Mouse (Mus musculus) adipocyte (in vitro differentiated cells): ENCODE measurements around the gene Slc2a4.
"Not testable (repeated sequence)": the region's sequence is repeated elsewhere in the genome, so short reads cannot be mapped to it uniquely, and the experiment has no call there.

Experiments
- DNase-seq: peaks from one replicate; pipeline ENCODE4 v3.0.0-alpha.2; 2016; ENCODE audit warnings: low spot score

Gene Slc2a4

DNA sequence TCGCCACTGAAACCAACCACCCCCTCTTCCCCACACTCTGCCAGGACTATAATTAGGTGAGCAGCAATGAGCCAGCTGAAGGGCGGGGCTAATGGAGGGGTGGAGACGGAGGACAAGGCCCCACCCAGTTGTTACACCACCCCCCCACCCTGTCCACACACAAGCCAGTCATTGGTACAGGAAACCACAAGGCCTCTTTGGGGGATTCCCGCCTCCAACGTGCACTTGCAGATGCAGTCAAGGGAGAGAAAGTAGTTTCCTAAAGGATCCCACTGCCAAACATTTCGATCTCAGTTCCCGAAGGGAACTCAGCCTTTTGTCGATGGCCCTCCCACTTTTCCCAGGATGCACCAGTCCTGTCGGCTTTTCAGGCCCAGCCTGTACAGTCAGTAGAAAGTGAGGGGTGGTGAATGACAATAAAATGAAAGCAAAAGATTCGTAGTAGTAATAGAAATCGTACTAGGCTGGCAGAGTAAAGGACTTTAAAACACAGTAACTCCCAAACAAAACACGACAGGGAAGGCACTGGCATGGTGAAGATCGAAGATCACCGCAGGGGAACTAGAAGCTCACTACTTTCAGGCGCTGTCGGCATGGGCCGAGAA, 28.2 kb downstream of the Slc2a4 start:
- DNase-seq = peak; percentile 87

DNA sequence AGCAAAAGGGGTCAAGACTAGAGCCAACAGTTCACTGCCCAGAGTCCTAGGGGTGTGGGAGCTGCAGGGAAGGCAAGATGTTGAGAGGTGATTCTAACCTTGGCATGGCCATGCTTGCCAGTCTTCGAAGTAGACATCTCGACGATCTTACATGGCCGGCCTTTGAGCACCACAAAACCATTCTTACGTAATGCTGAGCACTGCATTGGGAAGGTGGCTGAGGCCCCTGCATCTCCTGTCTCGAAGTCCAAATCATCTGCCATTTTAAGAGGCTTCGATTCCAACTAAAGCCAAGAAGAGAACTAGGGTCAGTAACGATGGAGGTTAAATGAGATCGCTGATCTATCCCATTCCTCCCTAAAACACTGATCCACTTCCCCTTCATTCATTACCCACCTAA, 28.9 kb downstream of the Slc2a4 start:
- DNase-seq = no peak

DNA sequence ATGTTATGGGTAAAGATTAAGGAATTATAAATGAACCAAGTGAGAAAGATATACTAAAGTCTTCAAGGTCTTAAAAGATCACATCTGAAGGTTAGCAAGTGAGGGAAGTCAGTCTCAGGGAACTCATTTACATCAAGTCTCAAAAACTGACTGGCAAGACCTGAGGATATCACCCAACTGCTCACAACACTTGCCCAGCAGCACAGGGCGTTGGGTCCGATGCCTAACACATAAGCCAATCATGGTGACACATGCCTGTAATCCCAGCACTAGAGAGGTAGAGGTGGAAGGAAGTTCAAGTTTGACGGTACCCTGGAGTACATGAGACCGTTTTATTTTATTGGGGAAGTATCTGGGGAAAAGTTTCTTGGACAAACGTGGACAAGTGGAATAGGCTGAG, 29.9 kb downstream of the Slc2a4 start:
- no peak for DNase-seq

DNA sequence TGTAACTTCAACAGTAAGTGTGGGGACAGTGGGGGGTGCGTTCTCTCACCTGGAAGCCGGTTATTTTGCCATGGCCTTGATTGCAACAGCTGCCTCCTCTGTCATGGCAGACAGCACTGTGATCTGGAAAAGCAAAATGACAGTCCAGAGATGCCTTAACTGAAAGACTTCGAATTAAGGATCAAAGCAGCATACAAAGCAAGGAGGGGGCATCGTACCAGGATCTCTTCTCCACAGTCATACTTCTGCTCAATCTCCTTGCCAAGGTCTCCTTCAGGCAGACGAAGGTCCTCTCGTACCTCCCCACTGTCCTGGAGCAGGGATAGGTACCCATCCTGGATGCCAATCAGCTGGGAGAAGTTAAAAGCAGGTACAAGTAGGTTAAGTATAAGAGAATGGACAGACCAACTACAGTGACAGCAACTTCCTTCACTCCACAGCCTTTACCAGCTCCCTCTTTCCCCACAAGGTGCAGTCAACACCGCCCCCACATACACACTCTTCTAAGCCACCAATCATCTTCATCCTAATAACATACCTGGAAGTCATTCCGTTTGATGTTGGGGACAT, 30.5 kb downstream of the Slc2a4 start:
- DNase-seq = no peak

DNA sequence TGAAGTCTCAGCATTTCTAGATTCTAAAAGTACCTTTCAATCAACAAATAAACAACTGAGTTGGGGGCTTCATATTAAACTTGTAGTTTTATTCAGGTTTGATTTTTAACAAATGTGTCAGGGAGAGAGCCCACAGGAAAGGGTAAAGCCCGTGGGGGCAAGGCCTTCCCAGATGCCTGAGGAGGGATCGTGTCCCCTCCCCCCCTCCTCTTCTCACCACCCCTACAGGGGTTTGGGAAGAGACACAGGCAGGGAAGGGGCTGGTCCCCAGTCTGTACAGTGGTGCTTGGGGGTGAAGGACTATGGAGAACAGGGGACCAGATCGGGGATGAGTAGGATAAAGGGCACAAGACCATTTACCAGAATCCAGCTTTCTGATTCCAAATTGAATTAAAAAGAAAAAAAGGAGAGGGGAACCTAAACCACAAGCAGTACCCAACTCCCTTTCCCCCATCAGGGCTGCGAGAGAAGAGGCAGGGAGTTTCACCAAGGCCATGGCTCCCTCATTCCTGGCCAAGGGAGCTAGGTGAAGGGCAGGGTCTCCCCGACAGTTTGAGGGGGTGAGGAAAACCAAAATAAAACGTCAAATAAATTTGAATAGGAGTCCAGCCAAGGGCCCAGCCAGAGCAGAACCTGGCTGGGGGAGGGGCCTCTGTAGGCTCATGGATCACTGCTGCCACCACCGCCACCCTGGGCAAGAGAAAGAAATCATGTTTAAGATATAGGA, 31.2 kb downstream of the Slc2a4 start:
- DNase-seq = not testable (repeated sequence)

DNA sequence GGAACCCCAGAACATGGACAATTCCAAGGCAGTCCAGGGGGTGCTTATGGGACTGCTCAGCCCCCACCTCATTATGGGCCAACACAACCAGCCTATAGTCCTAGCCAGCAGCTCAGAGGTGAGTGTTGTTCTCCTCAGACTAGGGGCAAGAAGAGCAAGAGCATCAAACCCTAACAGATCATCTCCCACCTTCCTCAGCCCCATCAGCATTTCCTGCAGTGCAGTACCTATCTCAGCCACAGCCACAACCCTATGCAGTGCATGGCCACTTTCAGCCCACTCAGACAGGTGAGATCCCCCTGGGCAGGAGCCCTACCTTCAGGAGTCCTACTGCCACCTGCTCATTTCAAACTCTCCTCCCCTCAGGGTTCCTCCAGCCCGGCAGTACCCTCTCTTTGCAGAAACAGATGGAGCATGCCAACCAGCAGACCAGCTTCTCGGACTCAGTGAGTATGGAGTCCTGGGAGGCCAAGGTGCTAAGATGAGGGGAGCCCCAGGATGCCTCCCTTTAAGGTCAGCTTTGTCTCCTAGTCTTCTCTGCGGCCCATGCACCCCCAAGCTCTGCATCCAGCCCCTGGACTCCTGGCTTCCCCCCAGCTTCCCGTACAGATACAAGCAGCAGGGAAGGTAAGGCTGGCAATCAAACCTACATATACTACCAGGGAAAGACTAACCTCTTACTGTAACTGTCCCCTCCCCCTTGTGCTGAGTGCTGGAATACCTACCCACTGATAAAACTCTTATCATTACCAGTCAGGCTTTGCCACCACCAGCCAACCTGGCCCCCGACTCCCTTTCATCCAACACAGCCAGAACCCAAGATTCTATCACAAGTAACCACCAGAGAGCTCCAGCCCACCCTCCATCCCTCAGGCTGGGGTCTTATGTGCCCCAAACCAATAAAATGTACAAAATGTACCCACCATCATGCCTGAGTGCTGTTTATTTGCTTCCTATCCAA, 32.0 kb downstream of the Slc2a4 start:
- DNase-seq = no peak

DNA sequence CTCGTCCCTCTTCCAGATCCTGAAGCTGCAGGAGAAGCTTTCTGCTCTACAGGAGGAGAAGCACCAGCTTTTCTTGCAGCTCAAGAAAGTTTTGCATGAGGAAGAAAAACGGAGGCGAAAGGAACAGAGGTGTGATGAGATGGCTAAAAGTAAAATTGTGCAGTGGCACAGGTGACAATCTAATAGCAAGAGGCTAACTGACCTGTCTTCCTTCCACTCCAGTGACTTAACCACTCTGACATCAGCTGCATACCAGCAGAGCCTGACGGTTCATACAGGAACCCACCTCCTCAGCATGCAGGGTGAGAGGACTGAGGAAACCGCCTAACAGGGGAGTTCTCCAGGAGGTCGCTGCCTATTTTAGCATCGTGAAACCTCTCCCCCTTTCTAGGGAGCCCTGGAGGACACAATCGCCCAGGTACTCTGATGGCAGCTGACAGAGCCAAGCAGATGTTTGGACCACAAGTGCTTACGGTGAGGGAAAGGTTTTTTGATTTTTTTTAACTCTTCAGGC, 33.0 kb downstream of the Slc2a4 start:
- DNase-seq = no peak

DNA sequence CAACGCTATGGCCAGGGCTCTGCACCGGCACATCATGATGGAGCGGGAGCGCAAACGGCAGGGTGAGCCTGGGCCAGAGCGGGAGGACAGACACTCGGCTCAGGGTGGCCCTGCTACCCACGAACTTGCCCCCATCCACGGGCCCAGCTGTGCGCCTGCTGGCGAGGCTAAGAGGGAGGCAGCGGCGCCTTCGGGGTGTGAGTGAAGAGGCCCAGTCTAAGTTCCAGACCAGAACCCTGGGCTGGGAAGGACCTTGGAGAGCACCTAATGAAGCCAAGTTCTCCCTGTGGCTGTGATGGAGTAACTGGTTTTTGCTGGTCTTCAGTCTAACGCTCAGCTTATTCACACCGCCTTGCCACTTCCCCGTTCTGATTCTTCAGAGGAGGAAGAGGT, 33.6 kb downstream of the Slc2a4 start:
- DNase-seq = peak; percentile 69

DNA sequence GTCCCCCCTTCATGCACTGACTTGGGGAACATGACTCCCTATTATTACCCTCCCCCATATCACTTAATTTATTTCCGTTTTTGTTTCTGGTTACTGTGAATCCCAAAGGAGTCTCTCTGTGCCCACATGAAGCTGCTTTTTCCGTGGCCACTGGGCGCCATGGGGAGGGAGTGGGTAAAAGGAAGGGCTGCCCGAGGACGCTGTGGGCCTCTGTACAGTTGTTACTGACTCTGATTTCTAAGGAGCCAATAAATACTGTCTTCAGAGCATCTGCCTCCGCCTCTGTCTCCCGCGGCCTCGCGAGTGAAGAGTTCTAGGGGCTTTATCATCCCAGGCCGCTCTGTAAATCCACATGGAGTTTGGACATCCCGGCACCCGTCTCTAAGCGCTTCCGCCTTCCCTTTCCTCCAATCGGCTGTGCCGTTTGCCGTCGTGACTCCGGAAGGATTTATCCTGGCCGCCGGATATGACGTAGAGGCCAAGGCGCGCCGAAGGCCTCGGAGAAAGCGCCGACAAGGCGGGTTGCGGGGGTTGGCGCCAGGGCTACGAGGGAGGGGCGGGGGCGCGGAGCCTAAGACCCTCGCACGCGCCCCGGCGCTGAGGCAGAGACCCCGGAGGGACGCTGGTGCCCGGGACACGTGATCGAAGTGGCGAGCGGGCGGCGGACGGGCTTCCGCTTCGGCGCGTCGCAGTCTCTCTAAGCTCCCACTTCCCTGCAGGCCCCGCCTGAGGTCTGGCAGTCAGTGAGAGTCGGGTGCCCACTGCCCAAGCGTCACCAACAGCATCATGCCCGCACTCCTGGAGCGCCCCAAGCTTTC, 34.2 kb downstream of the Slc2a4 start, which contains the start of gene Gps2:
Gene Gps2, plus strand, starts transcription at position 335 of the 818 bp plus-strand sequence.
- DNase-seq = peak; percentile 95

DNA sequence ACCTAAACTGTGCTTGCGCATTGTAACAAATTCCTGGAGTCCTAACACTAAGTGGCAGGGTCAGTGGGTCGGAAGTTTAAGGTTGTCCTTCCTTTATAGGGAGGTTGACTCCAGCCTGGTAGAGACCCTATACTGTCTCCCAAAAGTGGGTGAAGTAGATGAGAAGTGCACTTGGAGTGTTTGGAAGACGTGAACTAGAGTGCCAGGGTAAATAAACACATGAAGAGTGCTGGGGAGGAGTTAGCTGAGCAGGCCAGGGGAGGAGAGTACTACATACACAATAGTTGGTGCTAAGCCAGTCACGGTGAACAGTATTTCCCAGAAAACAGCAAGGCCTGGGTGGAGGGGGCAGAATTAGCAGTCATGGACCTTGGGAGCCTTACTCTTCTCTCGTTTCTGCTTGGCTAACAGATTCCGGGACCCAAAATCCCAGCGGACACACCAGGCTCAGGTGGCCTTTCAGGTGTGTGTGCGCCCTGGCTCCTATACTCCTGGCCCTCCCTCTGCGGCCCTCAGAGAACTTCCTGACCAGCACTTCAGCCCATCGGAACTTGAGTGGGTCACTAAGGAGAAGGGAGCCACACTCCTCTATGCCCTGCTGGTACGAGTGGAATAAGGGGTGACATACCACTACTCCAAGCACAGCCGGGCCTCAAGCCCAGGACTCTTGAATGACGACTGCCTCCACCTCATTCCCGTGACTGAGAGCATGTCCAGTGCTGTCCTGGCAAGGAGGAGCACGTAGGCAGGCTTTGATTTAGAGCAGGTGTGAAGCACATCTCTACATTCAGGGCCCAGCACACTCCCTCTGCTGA, 35.1 kb downstream of the Slc2a4 start:
- peak; percentile 33 for DNase-seq

DNA sequence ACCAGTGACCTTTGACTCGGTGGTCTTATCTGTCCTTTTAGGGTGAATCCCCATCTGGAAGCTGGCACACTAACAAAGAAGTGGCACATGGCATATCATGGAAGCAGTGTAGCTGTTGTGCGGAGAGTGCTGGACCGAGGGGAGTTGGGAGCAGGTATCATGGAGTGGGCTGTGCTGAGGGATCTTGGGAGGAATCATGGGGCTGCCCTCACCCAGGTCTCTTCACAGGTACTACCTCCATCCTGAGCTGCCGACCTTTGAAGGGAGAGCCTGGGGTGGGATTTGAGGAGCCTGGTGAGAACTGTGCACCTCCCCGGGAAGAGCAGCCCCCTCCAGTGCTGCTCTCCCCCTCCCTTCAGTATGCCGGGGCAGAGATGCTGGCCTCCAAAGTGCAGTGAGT, 36.3 kb downstream of the Slc2a4 start:
- no peak for DNase-seq

DNA sequence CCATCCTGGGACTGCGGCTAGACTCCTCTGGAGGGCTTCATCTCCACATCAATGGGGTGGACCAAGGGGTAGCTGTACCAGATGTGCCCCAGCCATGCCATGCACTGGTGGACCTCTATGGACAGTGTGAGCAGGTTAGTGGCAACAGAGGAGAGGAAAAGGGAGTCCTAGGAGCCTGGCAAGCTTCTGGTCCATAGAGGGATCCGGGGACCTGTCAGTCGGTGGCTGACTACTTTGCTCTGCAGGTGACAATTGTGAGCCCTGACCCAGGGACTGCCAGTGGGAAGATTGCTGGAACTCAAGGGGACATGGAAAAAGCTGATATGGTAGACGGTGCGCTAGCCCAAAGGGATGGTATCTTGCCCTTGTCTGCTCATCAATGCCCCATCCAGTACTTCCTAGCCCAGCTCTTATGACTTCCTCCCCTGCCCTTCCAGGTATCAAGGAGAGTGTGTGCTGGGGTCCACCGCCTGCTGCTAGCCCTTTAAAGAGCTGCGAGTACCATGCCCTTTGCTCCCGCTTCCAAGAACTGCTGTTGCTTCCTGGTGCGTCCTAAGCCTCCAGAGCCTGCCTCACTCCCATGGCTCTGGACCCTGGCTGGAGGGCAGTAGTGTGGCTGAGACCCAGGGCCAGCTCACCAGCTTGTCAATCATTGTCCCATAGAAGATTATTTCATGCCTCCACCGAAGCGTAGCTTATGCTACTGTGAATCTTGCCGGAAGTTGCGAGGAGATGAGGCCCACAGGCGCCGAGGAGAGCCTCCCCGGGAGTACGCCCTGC, 37.0 kb downstream of the Slc2a4 start:
- no peak for DNase-seq

DNA sequence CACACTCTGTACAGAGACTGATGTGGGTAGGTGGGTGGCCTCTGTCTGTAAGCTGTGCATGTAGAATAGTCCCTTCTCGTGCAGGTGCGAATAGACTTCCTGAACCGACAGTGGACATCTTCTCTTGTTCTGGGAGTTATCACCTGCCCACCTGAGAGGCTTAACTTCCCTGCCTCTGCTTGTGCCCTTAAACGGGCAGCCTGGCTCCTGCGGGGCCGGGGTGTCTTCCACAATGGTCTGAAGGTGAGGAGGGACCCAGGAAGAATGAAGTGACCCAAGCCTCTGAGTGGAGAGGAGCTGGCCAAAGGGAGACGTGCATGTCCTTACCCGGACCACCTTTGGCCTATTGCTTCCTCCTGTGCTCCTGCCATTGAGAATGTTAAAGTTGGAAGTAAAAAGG, 37.8 kb downstream of the Slc2a4 start:
- DNase-seq = no peak

DNA sequence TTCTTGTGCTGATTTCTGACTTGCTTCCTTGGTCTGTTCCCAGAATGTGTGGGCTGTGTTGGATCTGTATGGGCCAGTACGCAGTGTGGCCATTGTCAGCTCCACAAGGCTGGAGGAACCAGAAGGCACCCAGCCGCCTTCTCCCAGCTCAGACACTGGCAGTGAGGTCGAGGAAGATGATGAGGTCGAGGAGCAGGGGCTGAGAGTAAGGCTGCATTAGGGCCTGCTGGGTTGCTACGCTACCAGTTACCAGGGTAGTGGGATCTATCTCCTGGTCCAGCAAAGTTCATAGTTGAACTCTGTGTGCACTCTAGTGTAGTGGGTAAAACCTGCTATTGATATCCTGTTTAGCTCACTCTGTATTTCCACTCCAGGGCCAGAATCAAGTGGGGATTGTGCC, 38.8 kb downstream of the Slc2a4 start:
- no peak for DNase-seq

DNA sequence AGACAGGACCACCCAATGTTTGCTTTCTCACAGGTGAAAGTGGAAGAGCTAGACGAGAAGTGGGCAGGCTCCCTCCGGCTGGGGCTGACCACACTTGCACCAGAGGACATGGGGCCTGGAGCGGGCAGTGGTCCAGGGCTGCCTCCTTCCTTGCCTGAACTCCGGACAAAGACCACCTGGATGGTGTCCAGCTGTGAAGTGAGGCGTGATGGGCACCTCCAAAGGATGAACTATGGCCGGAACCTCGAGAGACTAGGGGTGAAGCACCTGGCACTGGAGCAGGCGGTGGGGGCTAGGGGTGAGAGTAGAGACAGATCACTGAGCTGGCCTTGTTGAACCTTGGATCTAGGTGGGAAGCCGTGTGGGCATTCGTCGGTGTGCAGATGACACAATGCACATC, 39.3 kb downstream of the Slc2a4 start:
- no peak for DNase-seq

DNA sequence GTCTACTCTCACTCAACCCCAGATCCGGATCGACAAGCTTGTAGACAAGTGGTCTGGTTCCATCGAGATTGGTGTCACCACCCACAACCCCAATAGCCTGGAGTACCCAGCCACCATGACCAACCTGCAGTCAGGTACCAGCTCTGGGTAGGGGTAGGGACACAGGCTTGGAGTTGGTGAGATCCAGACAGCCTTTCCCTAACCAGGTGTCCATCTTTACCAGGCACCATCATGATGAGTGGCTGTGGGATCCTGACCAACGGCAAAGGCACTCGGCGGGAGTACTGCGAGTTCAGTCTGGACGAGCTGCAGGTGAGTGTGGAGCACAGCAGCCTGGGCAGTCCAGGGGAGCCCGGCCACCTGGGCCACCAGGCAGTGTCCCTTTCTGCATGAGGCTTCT, 43.7 kb downstream of the Slc2a4 start:
- no peak for DNase-seq

DNA sequence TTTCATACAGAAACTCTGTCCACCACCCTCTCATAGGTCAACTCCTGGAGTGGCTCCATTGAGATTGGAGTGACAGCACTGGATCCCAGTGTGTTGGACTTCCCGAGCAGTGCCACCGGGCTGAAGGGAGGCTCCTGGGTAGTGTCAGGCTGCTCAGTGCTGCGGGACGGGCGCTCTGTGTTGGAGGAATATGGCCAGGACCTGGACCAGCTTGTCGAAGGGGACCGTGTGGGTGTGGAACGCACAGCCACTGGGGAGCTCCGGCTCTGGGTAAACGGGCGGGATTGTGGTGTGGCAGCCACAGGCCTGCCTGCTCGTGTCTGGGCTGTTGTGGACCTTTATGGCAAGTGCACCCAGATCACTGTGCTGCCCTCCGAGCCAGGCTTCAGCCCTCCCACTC, 45.0 kb downstream of the Slc2a4 start:
- DNase-seq = no peak

DNA sequence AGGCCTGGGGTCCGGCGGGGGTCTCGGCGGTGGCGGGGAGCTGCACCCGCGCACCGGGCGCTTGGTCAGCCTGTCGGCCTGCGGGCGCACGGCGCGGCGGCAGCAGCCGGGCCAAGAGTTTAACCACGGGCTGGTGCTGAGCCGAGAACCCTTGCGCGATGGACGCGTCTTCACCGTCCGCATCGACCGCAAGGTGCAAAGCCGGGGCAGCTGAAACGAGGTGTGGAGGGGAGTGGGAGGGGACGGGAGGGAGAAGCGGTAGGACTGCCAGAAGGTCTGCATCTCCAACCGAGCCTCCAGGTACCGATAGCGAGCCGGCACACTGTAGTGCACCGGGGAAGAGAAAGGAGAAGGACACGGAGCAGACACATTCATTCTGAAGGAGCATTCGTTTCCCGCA, 46.0 kb downstream of the Slc2a4 start:
- no peak for DNase-seq

DNA sequence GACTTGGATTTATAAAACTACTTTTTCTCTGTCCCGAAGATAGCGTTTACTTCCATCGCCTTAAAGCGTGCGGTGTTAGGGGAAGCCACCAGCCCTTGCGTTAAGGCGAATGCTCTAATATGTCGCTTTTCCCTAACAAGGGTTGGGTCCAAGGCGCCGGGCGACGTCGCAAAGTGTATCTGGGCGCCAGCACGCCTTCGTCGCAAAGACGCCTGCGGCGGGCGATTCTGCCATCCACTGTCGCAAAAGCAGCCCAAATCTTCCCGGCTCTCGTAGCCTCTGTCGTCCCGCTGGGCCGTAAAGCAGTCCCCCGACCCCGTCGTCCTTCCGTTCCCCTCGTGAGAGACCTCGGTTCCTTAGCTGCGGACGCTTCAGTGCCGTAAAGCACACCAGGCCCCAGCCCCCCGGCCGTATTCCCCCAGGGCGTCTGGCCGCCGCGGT, 46.6 kb downstream of the Slc2a4 start:
- peak; percentile 97 for DNase-seq
